Mouse (Mus musculus) stomach, embryonic 16.5 days (tissue): Measurements from ENCODE around the gene Usp20. TPM values are rescaled to one million over a fixed set of nuclear protein-coding genes. Genes with fewer than 3 reads are reported as not detected.
"Not testable (repeated sequence)": the region's sequence is repeated elsewhere in the genome, so short reads cannot be mapped to it uniquely, and the experiment has no call there.

Source experiments
- ATAC-seq: fragments of 200-750 bp; cut with Nextera tagmentation; 2 replicates; pipeline ENCODE4 v1.8.0; 2017; ENCODE audit warnings: moderate number of reproducible peaks, moderate TSS enrichment; ENCODE audit not compliant: insufficient read depth, low FRiP score
- H3K27ac ChIP-seq: fragments of 300-500 bp; sonication (generic); 2 replicates; pipeline ENCODE4 v1.5.1; 2014; ENCODE audit warnings: low read length
- H3K27me3 ChIP-seq: fragments of 300-500 bp; sonication (generic); 2 replicates; pipeline ENCODE4 v1.6.1; 2014; ENCODE audit warnings: low read length, control low read depth, mixed read lengths; ENCODE audit not compliant: control insufficient read depth, insufficient read depth
- H3K36me3 ChIP-seq: fragments of 300-500 bp; sonication (generic); 2 replicates; pipeline ENCODE4 v1.6.1; 2014; ENCODE audit warnings: low read length; ENCODE audit not compliant: control insufficient read depth, insufficient read depth
- H3K4me1 ChIP-seq: fragments of 300-500 bp; sonication (generic); 2 replicates; pipeline ENCODE4 v1.6.1; 2014; ENCODE audit warnings: low read length, control low read depth, mixed read lengths; ENCODE audit not compliant: control insufficient read depth, insufficient read depth
- H3K4me2 ChIP-seq: fragments of 300-500 bp; sonication (generic); 2 replicates; pipeline ENCODE4 v1.6.1; 2014; ENCODE audit warnings: low read depth, low read length, mixed read lengths
- H3K4me3 ChIP-seq: fragments of 300-500 bp; sonication (generic); replicated peaks from 2 replicates; pipeline ENCODE4 v1.5.1; 2014; ENCODE audit warnings: mild to moderate bottlenecking, low read length
- H3K9ac ChIP-seq: fragments of 300-500 bp; sonication (generic); 2 replicates; pipeline ENCODE4 v1.6.1; 2014; ENCODE audit warnings: low read length
- H3K9me3 ChIP-seq: fragments of 300-500 bp; sonication (generic); replicated peaks from 2 replicates; pipeline ENCODE4 v1.6.1; 2016; ENCODE audit warnings: low read length, control low read depth; ENCODE audit not compliant: control insufficient read depth
- WGBS: fragments of 180-500 bp; shearing (Covaris S2); extraction: QIAGEN DNeasy Blood & Tissue Kit; methylation state at CpG from one replicate; pipeline ENCODE4 v1.1.7; 2014; 5-methylcytosine and 5-hydroxymethylcytosine counted together
- polyA plus RNA-seq: library from polyadenylated mRNA; unstranded; fragments of >200 nt; fragmentation: Nextera tagmentation; extraction: Ambion mirVana; gene quantifications from 2 replicates; pipeline ENCODE4 v1.2.1, GENCODE M21; 2015

Usp20 gene
- polyA plus RNA-seq = 22.0 and 23.8 TPM in 2 replicates

- Histone ChIP-seq H3K4me3 (peak within 1 kb of the TSS; percentile 89), H3K4me2 (peak within 1 kb of the TSS; percentile 94), H3K36me3 (0 out of 2 replicates have a peak, but pooled peaks cover 6% of the 10 kb centered on the region), H3K27me3 (no peaks in the 10 kb centered on the region), H3K9me3 (no peaks in the 10 kb centered on the region), H3K9ac (peak within 1 kb of the TSS; percentile 82), H3K4me1 (peaks cover 9% of the 10 kb centered on the region), H3K27ac (peak within 1 kb of the TSS; percentile 68)
- peak; percentile 99 for ATAC-seq
- under 1% methylated on average over 66 of the region's 66 CpGs for WGBS
Observed at GRCm38 (mm10) chr2:30981790-30982513, at the start of gene Usp20, which contains the start of gene BC005624. Usp20 (plus strand) TSS chr2:30982279. BC005624 (minus strand) TSS chr2:30982201.

- WGBS = 69% methylated on average over 6 of the region's 6 CpGs
- Histone ChIP-seq H3K27ac (no peak overlapping the region), H3K27me3 (no peaks in the 10 kb centered on the region), H3K4me3 (no peak overlapping the region), H3K4me2 (no peak overlapping the region), H3K4me1 (peaks cover 20% of the 10 kb centered on the region), H3K9ac (no peak overlapping the region), H3K9me3 (no peaks in the 10 kb centered on the region), H3K36me3 (no peaks in the 10 kb centered on the region)
- ATAC-seq = no peak
Observed at GRCm38 (mm10) chr2:30933032-30933431, 49.0 kb upstream of the Usp20 start.

DNA sequence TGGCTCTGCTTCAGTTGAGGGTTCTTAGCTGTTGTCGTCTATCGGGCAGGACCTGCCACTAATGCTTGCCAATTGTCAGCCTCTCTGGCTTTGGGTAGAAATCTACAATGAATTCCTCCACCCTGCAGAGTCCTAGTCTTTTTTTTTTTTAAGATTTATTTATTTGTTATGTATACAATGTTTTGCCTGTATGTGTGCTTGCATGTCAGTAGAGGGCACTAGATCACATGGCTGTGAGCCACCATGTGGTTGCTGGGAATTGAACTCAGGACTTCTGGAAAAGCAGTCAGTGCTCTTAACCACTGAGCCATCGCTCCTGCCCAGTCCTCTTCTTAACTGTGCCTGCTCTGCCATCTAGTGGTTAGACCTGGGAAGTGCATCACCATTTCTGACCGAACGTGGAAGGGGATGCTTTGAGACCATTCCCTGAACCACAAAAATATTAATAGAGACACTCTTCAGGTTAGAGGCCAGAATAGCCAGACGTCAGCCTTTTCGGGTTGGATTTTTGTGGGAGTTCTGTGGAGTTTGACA, 48.1 kb upstream of the Usp20 start:
- Histone ChIP-seq H3K27me3 (no peaks in the 10 kb centered on the region), H3K27ac (no peak overlapping the region), H3K36me3 (no peaks in the 10 kb centered on the region), H3K4me1 (peaks cover 12% of the 10 kb centered on the region), H3K4me2 (no peak overlapping the region), H3K4me3 (no peak overlapping the region), H3K9ac (no peak overlapping the region), H3K9me3 (no peaks in the 10 kb centered on the region)
- ATAC-seq = no peak; the same call in 1 of the 2 replicates
- 22% methylated on average over 7 of the region's 7 CpGs for WGBS

DNA sequence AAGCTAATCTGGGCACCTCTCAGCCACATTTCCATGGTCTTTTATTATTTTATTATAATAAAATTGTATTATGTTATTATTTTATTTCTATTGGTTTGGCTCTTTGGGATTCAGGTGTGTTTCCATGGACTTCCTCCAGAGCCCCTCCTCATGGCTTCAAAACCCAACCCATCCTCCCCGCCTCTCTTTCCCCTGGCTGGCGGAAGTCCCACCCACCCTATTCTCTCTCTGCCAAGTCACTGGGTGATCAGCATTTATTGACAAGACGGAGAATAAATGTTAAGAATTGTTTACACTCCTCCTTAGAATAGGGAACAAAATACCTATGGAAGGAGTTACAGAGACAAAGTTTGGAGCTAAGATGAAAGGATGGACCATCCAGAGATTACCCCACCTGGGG, 45.3 kb upstream of the Usp20 start:
- H3K27ac ChIP-seq = no peak overlapping the region
- no peaks in the 10 kb centered on the region for H3K9me3 ChIP-seq
- H3K4me3 ChIP-seq = no peak overlapping the region
- H3K9ac ChIP-seq = no peak overlapping the region
- WGBS = 76% methylated on average over 3 of the region's 3 CpGs
- no peaks in the 10 kb centered on the region for H3K36me3 ChIP-seq
- H3K4me1 ChIP-seq = 0 out of 2 replicates have a peak, but pooled peaks cover 2% of the 10 kb centered on the region
- no peak overlapping the region for H3K4me2 ChIP-seq
- no peaks in the 10 kb centered on the region for H3K27me3 ChIP-seq
- no peak for ATAC-seq

DNA sequence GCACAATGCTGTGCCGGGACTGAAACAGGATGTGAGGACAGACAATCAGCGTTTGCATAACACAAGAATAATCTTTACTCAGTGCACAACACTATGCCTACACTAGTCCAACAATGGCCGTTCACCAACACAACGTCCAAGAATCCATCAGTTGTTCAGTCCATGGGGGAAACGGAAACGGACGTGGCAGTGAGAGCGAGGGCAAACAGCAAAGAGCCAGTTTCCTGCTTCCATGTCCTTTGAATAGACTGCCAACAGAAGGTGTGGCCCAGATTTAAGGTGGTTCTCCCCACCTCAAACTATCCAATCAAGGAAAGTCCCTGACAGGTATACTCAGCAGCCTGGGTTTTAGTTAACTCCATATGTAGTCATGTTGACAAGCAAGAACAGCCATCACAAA, 44.3 kb upstream of the Usp20 start:
- no peak overlapping the region for H3K9ac ChIP-seq
- H3K4me1 ChIP-seq = no peaks in the 10 kb centered on the region
- ATAC-seq = no peak
- H3K27ac ChIP-seq = no peak overlapping the region
- no peaks in the 10 kb centered on the region for H3K27me3 ChIP-seq
- no peak overlapping the region for H3K4me3 ChIP-seq
- H3K4me2 ChIP-seq = no peak overlapping the region
- H3K36me3 ChIP-seq = no peaks in the 10 kb centered on the region
- no peaks in the 10 kb centered on the region for H3K9me3 ChIP-seq
- 60% methylated on average over 8 of the region's 8 CpGs for WGBS

DNA sequence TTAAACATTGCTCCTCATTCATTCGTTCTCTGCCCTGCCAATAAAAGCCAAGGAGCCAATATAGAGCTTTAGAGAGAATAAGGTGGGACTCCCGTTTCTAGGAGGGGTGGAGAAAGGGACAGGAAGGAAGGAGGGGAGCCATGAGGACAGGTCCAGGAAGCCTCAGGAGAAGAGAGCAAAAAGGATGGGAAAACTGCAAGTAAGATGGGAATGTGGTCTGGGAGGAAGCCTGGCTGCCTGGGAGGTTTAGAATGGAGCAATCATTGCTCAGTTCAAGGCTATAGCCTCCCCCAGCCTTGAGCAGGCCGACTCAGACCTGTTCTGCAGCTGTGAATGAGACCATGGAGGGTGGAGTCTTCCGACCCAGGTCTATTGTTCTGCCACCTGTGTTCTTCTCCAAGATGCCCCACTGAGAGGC, 43.5 kb upstream of the Usp20 start:
- H3K4me2 ChIP-seq = no peak overlapping the region
- H3K27me3 ChIP-seq = no peaks in the 10 kb centered on the region
- H3K9me3 ChIP-seq = no peaks in the 10 kb centered on the region
- no peak overlapping the region for H3K4me3 ChIP-seq
- no peaks in the 10 kb centered on the region for H3K36me3 ChIP-seq
- no peak for ATAC-seq
- 31% methylated on average over 4 of the region's 4 CpGs for WGBS
- no peaks in the 10 kb centered on the region for H3K4me1 ChIP-seq
- H3K27ac ChIP-seq = peak overlapping the region; percentile 48; the same call in 1 of the 2 replicates
- no peak overlapping the region for H3K9ac ChIP-seq

- Histone ChIP-seq H3K27me3 (no peaks in the 10 kb centered on the region), H3K36me3 (no peaks in the 10 kb centered on the region), H3K27ac (no peak overlapping the region), H3K9ac (no peak overlapping the region), H3K4me1 (no peaks in the 10 kb centered on the region), H3K9me3 (no peaks in the 10 kb centered on the region), H3K4me3 (no peak overlapping the region), H3K4me2 (no peak overlapping the region)
- no peak for ATAC-seq
- 77% methylated on average over 5 of the region's 5 CpGs for whole genome bisulfite sequencing
Observed at GRCm38 (mm10) chr2:30941586-30941985, 40.5 kb upstream of the Usp20 start.

DNA sequence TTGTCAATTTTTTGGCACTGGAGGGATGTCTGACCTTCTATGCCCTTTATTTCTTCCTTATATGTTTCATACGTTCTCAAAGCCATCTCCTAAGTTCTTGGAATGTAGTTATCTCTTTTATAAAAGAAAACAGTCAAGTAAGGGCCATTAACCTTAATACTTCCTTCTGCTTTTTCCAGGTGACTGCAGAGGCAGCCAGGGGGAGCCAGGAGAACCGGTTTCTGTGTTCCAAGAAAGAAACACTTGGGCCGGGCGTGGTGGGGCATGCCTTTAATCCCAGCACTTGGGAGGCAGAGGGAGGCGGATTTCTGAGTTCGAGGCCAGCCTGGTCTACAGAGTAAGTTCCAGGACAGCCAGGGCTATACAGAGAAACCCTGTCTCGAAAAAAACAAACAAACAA, 40.0 kb upstream of the Usp20 start:
- not testable (repeated sequence) for H3K4me2 ChIP-seq, H3K27me3 ChIP-seq, H3K9me3 ChIP-seq, ATAC-seq, H3K36me3 ChIP-seq, H3K4me1 ChIP-seq, H3K9ac ChIP-seq, H3K4me3 ChIP-seq
- WGBS = 34% methylated on average over 7 of the region's 7 CpGs
- peak overlapping the region; percentile 34; the same call in 1 of the 2 replicates for H3K27ac ChIP-seq

DNA sequence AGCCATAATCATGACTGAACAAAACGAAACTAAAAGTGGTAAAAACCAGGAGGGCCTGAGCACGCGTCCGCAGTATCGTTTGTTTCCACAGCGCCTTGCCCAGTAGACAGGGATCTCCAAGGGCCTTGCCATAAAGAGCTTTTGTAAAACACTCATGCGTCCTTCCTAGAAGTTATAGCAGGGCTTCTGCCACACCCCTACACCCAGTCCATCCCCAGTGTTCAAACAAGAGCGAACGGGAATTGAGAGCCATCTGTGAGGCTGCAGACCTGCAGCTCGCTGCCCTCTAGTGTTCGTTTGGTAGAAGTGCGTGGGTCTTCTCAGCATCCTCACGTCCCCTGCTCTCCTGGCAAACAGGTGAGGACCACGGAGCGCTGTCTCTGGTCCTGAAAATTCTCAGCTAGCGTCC, 39.5 kb upstream of the Usp20 start:
- no peaks in the 10 kb centered on the region for H3K36me3 ChIP-seq
- no peaks in the 10 kb centered on the region for H3K9me3 ChIP-seq
- no peaks in the 10 kb centered on the region for H3K4me1 ChIP-seq
- peak overlapping the region; percentile 47 for H3K4me3 ChIP-seq
- 25% methylated on average over 16 of the region's 16 CpGs for WGBS
- H3K27ac ChIP-seq = no peak overlapping the region
- ATAC-seq = peak; percentile 70; the same call in 1 of the 2 replicates
- H3K27me3 ChIP-seq = no peaks in the 10 kb centered on the region
- H3K4me2 ChIP-seq = peak overlapping the region; percentile 57
- 0 out of 2 replicates have a peak overlapping the region, but pooled peaks have one; percentile 65 for H3K9ac ChIP-seq
